Mouse (Mus musculus) liver, adult 2 months (tissue): Measurements from ENCODE around the gene Spin1.

Source experiments
- CTCF ChIP-seq: fragments of 200-500 bp; IDR thresholded peaks from 2 replicates; pipeline ENCODE4 v1.5.1; 2011; ENCODE audit warnings: low read depth, low read length, control low read depth
- POLR2A ChIP-seq: fragments of 200-500 bp; IDR thresholded peaks from 2 replicates; pipeline ENCODE4 v1.6.1; 2011; ENCODE audit warnings: low read length, control low read depth; ENCODE audit not compliant: insufficient read depth; ENCODE audit errors: extremely low read depth

- TF ChIP-seq POLR2A (no peak), CTCF (no peak)
Measured at GRCm38 (mm10) chr13:51131179-51131578, 30.5 kb downstream of the Spin1 start.
